Mouse (Mus musculus) layer of hippocampus, adult 2 months (tissue): Measurements from ENCODE around the gene Cdc42bpa. TPM values are rescaled to one million over a fixed set of nuclear protein-coding genes. Genes with fewer than 3 reads are reported as not detected.

Experiments used
- DNase-seq, 2 experiments: peaks; one replicate each; pipeline ENCODE4 v3.0.0; 2022; ENCODE audit warnings: low spot score in 2 of 2
- H3K27ac ChIP-seq: fragments of 200-600 bp; 2 replicates; pipeline ENCODE4 v1.8.1; 2022
- H3K4me3 ChIP-seq: fragments of 200-600 bp; 2 replicates; pipeline ENCODE4 v1.8.1; 2022; ENCODE audit warnings: mild to moderate bottlenecking
- CTCF ChIP-seq: fragments of 200-600 bp; conservative IDR thresholded peaks from 2 replicates; pipeline ENCODE4 v1.8.1; 2022; ENCODE audit warnings: antibody characterized with exemption, mild to moderate bottlenecking, moderate library complexity
- long read RNA-seq, 2 experiments: library from polyadenylated mRNA; stranded (forward); transcript quantifications; one replicate each; pipeline ENCODE4 v2.0.0; 2021; ENCODE audit warnings: borderline mapping rate in 2 of 2
- total RNA-seq, 2 experiments: library from RNA; stranded (reverse); gene quantifications; 2 replicates each; pipeline ENCODE4 v1.2.3; 2021

Gene Cdc42bpa
- 100 to 1,000 TPM; 229 to 247 TPM for total RNA-seq
- long read RNA-seq, experiment 1, full-length matches to known transcripts, result 4 of 38 reads
- long read RNA-seq, experiment 1, partial matches to known transcripts, result 21 of 38 reads
- long read RNA-seq, experiment 1, other reads (novel, unspliced or antisense), result 13 of 38 reads
- long read RNA-seq, experiment 2, full-length matches to known transcripts, result 10 of 50 reads
- long read RNA-seq, experiment 2, partial matches to known transcripts, result 8 of 50 reads
- long read RNA-seq, experiment 2, other reads (novel, unspliced or antisense), result 32 of 50 reads

GRCm38 (mm10) chr1:179959721-179960542, at the start of gene Cdc42bpa:
Gene Cdc42bpa (plus strand): TSS chr1:179960472.
- DNase-seq, result peak; percentile 53 to 72
- Histone ChIP-seq H3K4me3 (peak within 1 kb of the TSS; percentile 87), H3K27ac (peak within 1 kb of the TSS; percentile 99)
- TF ChIP-seq CTCF, result no peak

GRCm38 (mm10) chr1:179913471-179913870, 46.8 kb upstream of the Cdc42bpa start:
- no peak overlapping the region for H3K4me3 ChIP-seq
- no peak for DNase-seq
- H3K27ac ChIP-seq, result no peak overlapping the region
- no peak for TF ChIP-seq CTCF

- Histone ChIP-seq H3K4me3 (no peak overlapping the region), H3K27ac (no peak overlapping the region)
- no peak for DNase-seq
- TF ChIP-seq CTCF, result no peak
Measured at GRCm38 (mm10) chr1:179917036-179917435, 43.2 kb upstream of the Cdc42bpa start.

- no peak overlapping the region for H3K27ac ChIP-seq
- no peak for TF ChIP-seq CTCF
- DNase-seq, result no peak
- no peak overlapping the region for H3K4me3 ChIP-seq
Measured at GRCm38 (mm10) chr1:179917481-179917880, 42.8 kb upstream of the Cdc42bpa start.

GRCm38 (mm10) chr1:179919656-179920436, 40.4 kb upstream of the Cdc42bpa start:
- no peak for DNase-seq
- TF ChIP-seq CTCF, result no peak
- Histone ChIP-seq H3K4me3 (no peak overlapping the region), H3K27ac (no peak overlapping the region)

- no peak for DNase-seq
- peak overlapping the region; percentile 36; the same call in 1 of the 2 replicates for H3K27ac ChIP-seq
- TF ChIP-seq CTCF, result no peak
- H3K4me3 ChIP-seq, result no peak overlapping the region
Measured at GRCm38 (mm10) chr1:179923661-179924405, 36.4 kb upstream of the Cdc42bpa start.

- Histone ChIP-seq H3K27ac (no peak overlapping the region), H3K4me3 (no peak overlapping the region)
- DNase-seq, result no peak
- no peak for TF ChIP-seq CTCF
Measured at GRCm38 (mm10) chr1:179926240-179926639, 34.0 kb upstream of the Cdc42bpa start.

GRCm38 (mm10) chr1:179927102-179927501, 33.2 kb upstream of the Cdc42bpa start:
- TF ChIP-seq CTCF, result no peak

GRCm38 (mm10) chr1:179928822-179929221, 31.4 kb upstream of the Cdc42bpa start:
- DNase-seq, result no peak
- Histone ChIP-seq H3K27ac (no peak overlapping the region), H3K4me3 (no peak overlapping the region)
- peak; percentile 49 for TF ChIP-seq CTCF

More at GRCm38 (mm10) chr1:179927102-179927501, 33.2 kb upstream of the Cdc42bpa start:
- DNase-seq, result no peak
- no peak overlapping the region for H3K4me3 ChIP-seq
- no peak overlapping the region for H3K27ac ChIP-seq

GRCm38 (mm10) chr1:179931247-179931646, 29.0 kb upstream of the Cdc42bpa start:
- peak overlapping the region; percentile 61 for H3K27ac ChIP-seq
- no peak overlapping the region for H3K4me3 ChIP-seq
- DNase-seq, result peak in 1 of 2 experiments; percentile 26
- TF ChIP-seq CTCF, result no peak

- DNase-seq, result no peak
- TF ChIP-seq CTCF, result no peak
- no peak overlapping the region for H3K27ac ChIP-seq
- H3K4me3 ChIP-seq, result no peak overlapping the region
Measured at GRCm38 (mm10) chr1:179934064-179934463, 26.2 kb upstream of the Cdc42bpa start.
